Mouse (Mus musculus) heart, embryonic 16.5 days (tissue): ENCODE results near the gene Rbm47. TPM values are rescaled to one million over a fixed set of nuclear protein-coding genes. Genes with fewer than 3 reads are reported as not detected.

ENCODE experiments used
- ATAC-seq: fragments of 200-750 bp; cut with Nextera tagmentation; replicated peaks from 2 replicates; pipeline ENCODE4 v1.8.0; 2017; ENCODE audit warnings: moderate number of reproducible peaks; ENCODE audit not compliant: insufficient read depth, low FRiP score; ENCODE audit errors: extremely low read depth
- H3K27ac ChIP-seq: fragments of 300-500 bp; sonication (generic); 2 replicates; pipeline ENCODE4 v1.5.1; 2014; ENCODE audit warnings: mild to moderate bottlenecking, low read length, control low read depth, moderate library complexity
- H3K27me3 ChIP-seq: fragments of 300-500 bp; sonication (generic); 2 replicates; pipeline ENCODE4 v1.6.1; 2014; ENCODE audit warnings: low read length, mixed read lengths; ENCODE audit not compliant: control insufficient read depth, insufficient read depth
- H3K36me3 ChIP-seq: fragments of 300-500 bp; sonication (generic); 2 replicates; pipeline ENCODE4 v1.6.1; 2014; ENCODE audit not compliant: control insufficient read depth, insufficient read depth
- H3K4me1 ChIP-seq: fragments of 300-500 bp; sonication (generic); 2 replicates; pipeline ENCODE4 v1.6.1; 2014; ENCODE audit warnings: low read length, mixed read lengths; ENCODE audit not compliant: control insufficient read depth, insufficient read depth
- H3K4me2 ChIP-seq: fragments of 300-500 bp; sonication (generic); 2 replicates; pipeline ENCODE4 v1.6.1; 2014; ENCODE audit warnings: low read depth, mild to moderate bottlenecking, control low read depth, low read length
- H3K4me3 ChIP-seq: fragments of 300-500 bp; sonication (generic); 2 replicates; pipeline ENCODE4 v1.5.1; 2014; ENCODE audit warnings: mild to moderate bottlenecking, control low read depth, low read length
- H3K9ac ChIP-seq: fragments of 300-500 bp; sonication (generic); 2 replicates; pipeline ENCODE4 v1.6.1; 2014; ENCODE audit warnings: low read length, control low read depth
- H3K9me3 ChIP-seq: fragments of 300-500 bp; sonication (generic); replicated peaks from 2 replicates; pipeline ENCODE4 v1.6.1; 2016; ENCODE audit warnings: low read length; ENCODE audit not compliant: control insufficient read depth
- WGBS: fragments of 180-500 bp; shearing (Covaris S2); extraction: QIAGEN DNeasy Blood & Tissue Kit; methylation state at CpG from one replicate; pipeline ENCODE4 v1.1.7; 2014; 5-methylcytosine and 5-hydroxymethylcytosine counted together
- microRNA-seq: library from miRNA; unstranded; fragments of <30 nt; microRNA quantifications from one replicate; pipeline ENCODE4, GENCODE M21; 2017
- polyA plus RNA-seq: library from polyadenylated mRNA; unstranded; fragments of >200 nt; fragmentation: Nextera tagmentation; extraction: Ambion mirVana; gene quantifications from 2 replicates; pipeline ENCODE4 v1.2.1, GENCODE M21; 2015

The Rbm47 gene
- polyA plus RNA-seq, 1 experiment from 2014 or later, result 6.0 TPM

GRCm38 (mm10) chr5:65975731-65976130, 197.2 kb downstream of the Rbm47 start:
- ATAC-seq, result no peak
- 89% methylated on average over 13 of the region's 13 CpGs for WGBS
- H3K36me3 ChIP-seq, result no peaks in the 10 kb centered on the region
- H3K4me1 ChIP-seq, result no peaks in the 10 kb centered on the region
- H3K4me3 ChIP-seq, result no peak overlapping the region
- no peak overlapping the region for H3K9ac ChIP-seq
- H3K27ac ChIP-seq, result no peak overlapping the region
- H3K27me3 ChIP-seq, result no peaks in the 10 kb centered on the region
- no peaks in the 10 kb centered on the region for H3K9me3 ChIP-seq
- no peak overlapping the region for H3K4me2 ChIP-seq

GRCm38 (mm10) chr5:65973189-65973588, 199.7 kb downstream of the Rbm47 start:
- Histone ChIP-seq H3K4me3 (no peak overlapping the region), H3K27ac (no peak overlapping the region), H3K9me3 (no peaks in the 10 kb centered on the region), H3K4me2 (no peak overlapping the region), H3K4me1 (no peaks in the 10 kb centered on the region), H3K36me3 (no peaks in the 10 kb centered on the region), H3K27me3 (no peaks in the 10 kb centered on the region), H3K9ac (no peak overlapping the region)
- WGBS, result 53% methylated on average over 2 of the region's 2 CpGs
- no peak for ATAC-seq

- Histone ChIP-seq H3K27ac (no peak overlapping the region), H3K4me1 (no peaks in the 10 kb centered on the region), H3K4me3 (no peak overlapping the region), H3K27me3 (no peaks in the 10 kb centered on the region), H3K9me3 (no peaks in the 10 kb centered on the region), H3K9ac (no peak overlapping the region), H3K36me3 (no peaks in the 10 kb centered on the region), H3K4me2 (no peak overlapping the region)
- ATAC-seq, result no peak
- 89% methylated on average over 3 of the region's 3 CpGs for WGBS
These were observed 204.9 kb downstream of the Rbm47 start for GRCm38 (mm10) chr5:65968004-65968403.

- no peak overlapping the region for H3K4me3 ChIP-seq
- WGBS, result 57% methylated on average over 12 of the region's 12 CpGs
- H3K27me3 ChIP-seq, result no peaks in the 10 kb centered on the region
- H3K27ac ChIP-seq, result no peak overlapping the region
- ATAC-seq, result no peak
- H3K9me3 ChIP-seq, result no peaks in the 10 kb centered on the region
- H3K36me3 ChIP-seq, result no peaks in the 10 kb centered on the region
- H3K9ac ChIP-seq, result no peak overlapping the region
- H3K4me2 ChIP-seq, result no peak overlapping the region
- H3K4me1 ChIP-seq, result no peaks in the 10 kb centered on the region
These were observed 205.8 kb downstream of the Rbm47 start for GRCm38 (mm10) chr5:65967091-65967490.

Small RNA genes within 50 kb of the gene (microRNA-seq; reads per million reads assigned to microRNA genes)
- not detected for gene Gm25952

Other genes with a start within 250 kb of the Rbm47 start
- 3.3 and 7.6 TPM in 2 replicates for gene Chrna9, start 238.2 kb downstream of the Rbm47 start, polyA plus RNA-seq
- gene 9130230L23Rik, start 168.8 kb downstream of the Rbm47 start, polyA plus RNA-seq, result 0.22 and 0.30 TPM in 2 replicates
- 0.24 and 0.50 TPM in 2 replicates for gene Nsun7, start 86.8 kb upstream of the Rbm47 start, polyA plus RNA-seq